Mouse (Mus musculus) midbrain, embryonic 12.5 days (tissue): Measurements from ENCODE around the gene Mkrn1. TPM values are rescaled to one million over a fixed set of nuclear protein-coding genes. Genes with fewer than 3 reads are reported as not detected.
"Not testable (repeated sequence)": the region's sequence is repeated elsewhere in the genome, so short reads cannot be mapped to it uniquely, and the experiment has no call there.

Source experiments
- ATAC-seq: fragments of 200-750 bp; cut with Nextera tagmentation; 2 replicates; pipeline ENCODE4 v1.8.0; 2017; ENCODE audit warnings: low read depth, moderate TSS enrichment, moderate library complexity; ENCODE audit not compliant: low FRiP score
- H3K27ac ChIP-seq: fragments of 300-500 bp; sonication (generic); replicated peaks from 2 replicates; pipeline ENCODE4 v1.5.1; 2016; ENCODE audit warnings: mild to moderate bottlenecking
- H3K27me3 ChIP-seq: fragments of 300-500 bp; sonication (generic); 2 replicates; pipeline ENCODE4 v1.6.1; 2016; ENCODE audit warnings: mild to moderate bottlenecking
- H3K36me3 ChIP-seq: fragments of 300-500 bp; sonication (generic); 2 replicates; pipeline ENCODE4 v1.6.1; 2016
- H3K4me1 ChIP-seq: fragments of 300-500 bp; sonication (generic); 2 replicates; pipeline ENCODE4 v1.6.1; 2016
- H3K4me2 ChIP-seq: fragments of 300-500 bp; sonication (generic); replicated peaks from 2 replicates; pipeline ENCODE4 v1.6.1; 2016; ENCODE audit warnings: mild to moderate bottlenecking, moderate library complexity
- H3K4me3 ChIP-seq: fragments of 300-500 bp; sonication (generic); 2 replicates; pipeline ENCODE4 v1.5.1; 2016; ENCODE audit warnings: mild to moderate bottlenecking
- H3K9ac ChIP-seq: fragments of 300-500 bp; sonication (generic); replicated peaks from 2 replicates; pipeline ENCODE4 v1.6.1; 2016; ENCODE audit warnings: mild to moderate bottlenecking, moderate library complexity
- H3K9me3 ChIP-seq: fragments of 300-500 bp; sonication (generic); 2 replicates; pipeline ENCODE4 v1.6.1; 2016; ENCODE audit warnings: mild to moderate bottlenecking
- WGBS: fragments of 180-500 bp; shearing (Covaris S2); methylation state at CpG from one replicate; pipeline ENCODE4 v1.1.7; 2016; 5-methylcytosine and 5-hydroxymethylcytosine counted together
- polyA plus RNA-seq: library from polyadenylated mRNA; unstranded; fragments of >200 nt; fragmentation: Nextera tagmentation; extraction: Ambion mirVana; gene quantifications from 2 replicates; pipeline ENCODE4 v1.2.1, GENCODE M21; 2016

Mkrn1 gene
- polyA plus RNA-seq, 1 experiment from 2014 or later: 167 TPM

DNA sequence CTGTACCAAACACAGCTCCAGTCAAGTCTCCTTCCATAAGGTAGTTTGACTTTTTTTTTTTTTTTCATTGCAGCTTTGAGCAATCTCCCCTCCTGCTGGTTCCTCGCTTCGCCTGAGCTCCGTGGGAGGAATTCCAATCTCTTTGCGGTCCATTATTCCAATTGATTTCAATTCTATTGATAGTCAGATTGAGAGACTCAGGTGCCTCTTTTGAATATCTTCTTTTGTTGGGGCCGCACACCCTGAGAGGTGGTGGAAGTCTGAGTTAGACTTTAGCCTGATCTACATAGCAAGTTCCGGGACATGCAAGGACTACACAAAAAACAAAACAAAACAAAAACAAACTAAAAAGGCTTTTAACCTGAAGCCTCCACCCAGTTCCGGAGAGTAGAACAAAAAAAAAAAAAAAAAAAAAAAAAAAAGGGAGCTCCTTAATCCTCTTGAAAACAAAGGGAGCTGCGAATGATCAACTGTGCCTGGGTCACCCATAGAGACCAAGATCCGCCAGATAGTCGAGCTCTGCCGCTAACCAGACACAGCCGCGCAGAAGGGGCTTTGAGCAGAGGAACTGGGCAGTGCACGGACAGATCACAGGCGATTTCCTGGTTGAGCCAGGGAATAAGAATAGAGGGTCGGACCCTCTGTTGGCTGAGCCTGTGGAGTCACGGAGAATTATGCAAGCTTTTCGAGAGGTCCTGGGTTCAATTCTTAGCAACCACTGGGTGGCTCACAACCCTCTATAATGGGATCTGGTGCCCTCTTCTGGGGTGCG lies 25.7 kb upstream of the Mkrn1 start:
- H3K9ac ChIP-seq: no peak overlapping the region
- no peaks in the 10 kb centered on the region for H3K36me3 ChIP-seq
- WGBS: 3% methylated on average over 19 of the region's 19 CpGs
- H3K4me1 ChIP-seq: 0 out of 2 replicates have a peak, but pooled peaks cover 3% of the 10 kb centered on the region
- H3K27ac ChIP-seq: no peak overlapping the region
- ATAC-seq: no peak
- no peaks in the 10 kb centered on the region for H3K27me3 ChIP-seq
- no peaks in the 10 kb centered on the region for H3K9me3 ChIP-seq
- peak overlapping the region; percentile 32 for H3K4me2 ChIP-seq
- 0 out of 2 replicates have a peak overlapping the region, but pooled peaks have one; percentile 7 for H3K4me3 ChIP-seq

DNA sequence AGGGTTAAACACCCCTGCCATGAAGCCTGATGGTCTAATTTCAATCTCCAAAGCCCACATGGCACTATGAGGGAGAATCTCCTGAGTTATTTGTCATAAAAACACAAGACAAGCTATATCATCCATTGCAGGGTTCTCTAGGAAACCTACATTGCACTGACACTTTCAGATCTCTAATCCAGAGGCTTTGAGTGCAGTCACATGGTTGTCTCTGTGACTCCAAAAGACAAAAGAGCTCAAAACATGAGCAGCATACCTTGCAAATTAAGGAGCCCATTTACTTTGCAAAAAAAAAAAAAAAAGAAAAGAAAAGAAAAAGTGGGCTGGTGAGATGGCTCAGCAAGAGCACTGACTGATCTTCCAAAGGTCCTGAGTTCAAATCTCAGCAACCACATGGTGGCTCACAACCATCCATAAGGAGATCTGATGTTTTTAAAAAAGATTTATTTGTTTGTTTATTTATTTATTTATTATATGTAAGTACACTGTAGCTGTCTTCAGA lies 22.6 kb upstream of the Mkrn1 start:
- Histone ChIP-seq H3K27ac (no peak overlapping the region), H3K4me2 (no peak overlapping the region), H3K4me1 (0 out of 2 replicates have a peak, but pooled peaks cover 3% of the 10 kb centered on the region), H3K9ac (no peak overlapping the region), H3K27me3 (no peaks in the 10 kb centered on the region), H3K36me3 (no peaks in the 10 kb centered on the region), H3K9me3 (no peaks in the 10 kb centered on the region), H3K4me3 (no peak overlapping the region)
- ATAC-seq: no peak

DNA sequence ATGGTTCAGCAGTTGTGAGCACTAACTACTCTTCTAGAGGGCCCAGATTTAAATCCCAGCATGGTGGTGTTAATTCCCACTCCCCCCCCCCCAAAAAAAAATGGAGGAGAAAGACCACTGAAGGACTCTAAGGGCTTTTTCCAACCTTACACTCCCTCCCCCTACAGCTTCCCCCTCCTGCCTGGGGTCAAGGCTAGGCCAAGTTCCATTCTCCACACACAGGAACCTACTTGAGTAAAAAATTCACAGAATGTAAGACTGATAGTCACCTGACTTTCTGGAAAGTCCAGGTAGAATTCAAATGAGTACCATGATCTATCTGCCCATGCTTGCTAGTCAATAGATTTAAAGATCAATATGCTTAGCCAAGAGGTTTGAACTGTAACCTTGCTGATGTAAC lies 19.9 kb upstream of the Mkrn1 start:
- H3K27ac ChIP-seq: no peak overlapping the region
- ATAC-seq: no peak

DNA sequence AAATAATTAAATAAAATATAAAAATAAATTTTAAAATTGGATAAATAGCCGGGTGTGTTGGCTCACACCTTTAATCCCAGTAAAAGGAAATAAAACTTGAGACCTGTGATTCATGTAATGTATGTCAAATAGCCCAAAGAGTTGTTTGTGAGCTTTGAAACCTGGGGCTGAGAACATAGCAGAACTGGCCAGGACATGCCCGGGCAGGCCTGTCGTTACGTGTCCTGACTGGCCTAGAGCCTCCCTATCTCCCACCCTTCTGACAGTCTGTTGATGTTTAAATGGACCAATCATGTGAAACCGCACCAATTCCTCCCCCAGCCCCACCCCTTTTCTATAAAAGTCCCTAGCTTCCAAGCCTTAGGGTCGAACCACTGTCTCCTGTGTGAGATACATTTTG lies 17.3 kb upstream of the Mkrn1 start:
- WGBS: 92% methylated on average over 6 of the region's 6 CpGs
- not testable (repeated sequence) for ATAC-seq, H3K36me3 ChIP-seq, H3K9ac ChIP-seq, H3K4me1 ChIP-seq, H3K4me3 ChIP-seq, H3K27ac ChIP-seq, H3K4me2 ChIP-seq, H3K27me3 ChIP-seq, H3K9me3 ChIP-seq

More for the DNA sequence above, 19.9 kb upstream of the Mkrn1 start:
- Histone ChIP-seq H3K4me2 (no peak overlapping the region), H3K9ac (no peak overlapping the region), H3K36me3 (no peaks in the 10 kb centered on the region), H3K4me3 (no peak overlapping the region), H3K9me3 (no peaks in the 10 kb centered on the region), H3K4me1 (0 out of 2 replicates have a peak, but pooled peaks cover 5% of the 10 kb centered on the region), H3K27me3 (no peaks in the 10 kb centered on the region)

DNA sequence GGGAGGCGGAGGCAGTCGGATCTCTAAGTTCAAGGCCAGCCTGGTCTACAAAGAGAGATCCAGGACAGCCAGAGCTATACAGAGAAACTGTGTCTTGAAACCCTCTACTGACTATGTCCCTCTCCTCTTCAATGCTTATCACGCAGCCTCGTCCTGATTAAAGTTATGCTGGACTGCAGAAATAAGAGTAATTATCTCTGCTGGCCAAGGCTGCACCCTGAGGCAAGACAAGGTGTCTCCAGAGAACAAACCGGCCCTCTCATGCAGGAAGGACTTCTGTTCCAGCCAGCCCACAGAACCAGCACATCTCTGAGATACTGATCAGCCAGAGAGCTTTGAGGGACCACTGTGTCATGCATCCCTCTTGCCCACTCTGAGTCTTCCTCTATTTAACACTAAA lies 15.6 kb upstream of the Mkrn1 start:
- ATAC-seq: no peak
- H3K9ac ChIP-seq: no peak overlapping the region
- H3K9me3 ChIP-seq: no peaks in the 10 kb centered on the region
- H3K4me1 ChIP-seq: 0 out of 2 replicates have a peak, but pooled peaks cover 8% of the 10 kb centered on the region
- WGBS: 89% methylated on average over 5 of the region's 5 CpGs
- H3K36me3 ChIP-seq: no peaks in the 10 kb centered on the region
- H3K4me2 ChIP-seq: no peak overlapping the region
- no peak overlapping the region for H3K4me3 ChIP-seq
- no peaks in the 10 kb centered on the region for H3K27me3 ChIP-seq
- H3K27ac ChIP-seq: 0 out of 2 replicates have a peak overlapping the region, but pooled peaks have one; percentile 46

DNA sequence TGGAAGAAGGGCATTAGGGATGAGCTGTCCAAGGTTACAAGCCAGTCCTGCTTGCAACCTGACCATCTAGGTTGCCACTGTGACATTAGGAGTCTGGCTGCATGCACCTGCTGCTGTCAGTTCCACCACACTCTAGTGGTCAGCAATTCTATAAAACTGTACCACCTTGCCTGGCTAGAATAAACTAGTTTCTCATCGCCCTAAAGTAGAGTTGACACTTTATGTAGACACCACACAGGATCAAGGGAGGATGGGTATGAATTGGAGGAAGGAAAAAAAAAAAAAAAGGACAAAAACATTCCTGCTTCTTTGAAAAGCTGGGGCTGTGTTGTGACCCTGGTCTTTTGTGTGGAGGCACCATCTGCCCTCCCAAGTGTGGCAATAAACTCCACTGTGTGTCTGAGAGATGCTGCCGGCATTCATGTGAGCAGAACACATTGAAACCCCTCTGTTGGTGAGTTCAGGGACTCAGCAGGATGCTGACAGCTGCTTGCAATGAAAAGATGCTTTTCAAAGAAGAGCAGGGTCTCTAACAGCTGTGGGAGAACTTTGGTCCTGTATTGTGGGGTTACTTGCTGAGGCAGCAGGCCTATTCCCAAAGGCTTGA lies 14.7 kb upstream of the Mkrn1 start:
- 26% methylated on average over 2 of the region's 2 CpGs for WGBS
- Histone ChIP-seq H3K27me3 (no peaks in the 10 kb centered on the region), H3K9me3 (no peaks in the 10 kb centered on the region), H3K4me3 (no peak overlapping the region), H3K36me3 (no peaks in the 10 kb centered on the region), H3K4me2 (no peak overlapping the region), H3K4me1 (0 out of 2 replicates have a peak, but pooled peaks cover 8% of the 10 kb centered on the region), H3K9ac (no peak overlapping the region), H3K27ac (peak overlapping the region; percentile 46; the same call in 1 of the 2 replicates)
- peak; percentile 87 for ATAC-seq

DNA sequence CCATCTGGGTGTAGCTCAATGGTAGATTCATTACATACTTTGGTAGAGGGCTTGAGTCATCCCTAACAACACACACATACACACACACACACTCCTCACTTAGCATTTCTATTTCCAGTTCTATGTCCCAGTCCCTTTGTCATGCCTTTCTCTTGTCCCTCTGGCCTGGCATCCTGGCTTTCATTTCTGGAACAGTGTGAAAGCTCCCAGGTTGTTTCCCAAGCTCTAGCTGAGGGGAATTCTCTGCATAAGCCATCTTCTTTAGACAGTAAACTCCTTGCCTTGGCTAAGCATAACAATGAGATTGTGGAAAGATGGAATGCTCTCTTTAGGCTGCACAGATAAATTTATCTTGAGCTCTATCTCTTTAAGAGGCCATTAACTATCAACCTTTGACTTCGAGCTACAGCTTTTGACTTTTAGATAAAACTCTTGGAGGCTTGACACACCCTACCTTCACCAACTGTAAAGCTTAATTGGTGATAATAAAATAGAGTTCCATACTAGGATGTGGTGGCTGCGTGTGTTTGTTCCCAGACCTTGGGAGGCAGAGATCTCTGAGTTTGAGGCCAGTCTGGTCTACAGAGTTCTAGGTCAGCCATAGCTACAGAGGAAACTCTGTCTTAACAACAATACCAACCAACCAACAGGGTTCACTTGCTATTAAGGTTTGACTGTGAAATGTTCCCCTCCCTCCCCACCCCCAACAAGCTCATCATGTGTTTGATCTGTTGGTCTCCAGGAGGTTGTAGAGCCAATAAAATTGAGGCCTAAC lies 14.0 kb upstream of the Mkrn1 start:
- no peak overlapping the region for H3K4me3 ChIP-seq
- ATAC-seq: no peak
- H3K36me3 ChIP-seq: no peaks in the 10 kb centered on the region
- 0 out of 2 replicates have a peak, but pooled peaks cover 8% of the 10 kb centered on the region for H3K4me1 ChIP-seq
- 93% methylated on average over 2 of the region's 2 CpGs for WGBS
- no peak overlapping the region for H3K4me2 ChIP-seq
- H3K9me3 ChIP-seq: no peaks in the 10 kb centered on the region
- H3K27me3 ChIP-seq: no peaks in the 10 kb centered on the region
- no peak overlapping the region for H3K9ac ChIP-seq
- H3K27ac ChIP-seq: peak overlapping the region; percentile 21; the same call in 1 of the 2 replicates

DNA sequence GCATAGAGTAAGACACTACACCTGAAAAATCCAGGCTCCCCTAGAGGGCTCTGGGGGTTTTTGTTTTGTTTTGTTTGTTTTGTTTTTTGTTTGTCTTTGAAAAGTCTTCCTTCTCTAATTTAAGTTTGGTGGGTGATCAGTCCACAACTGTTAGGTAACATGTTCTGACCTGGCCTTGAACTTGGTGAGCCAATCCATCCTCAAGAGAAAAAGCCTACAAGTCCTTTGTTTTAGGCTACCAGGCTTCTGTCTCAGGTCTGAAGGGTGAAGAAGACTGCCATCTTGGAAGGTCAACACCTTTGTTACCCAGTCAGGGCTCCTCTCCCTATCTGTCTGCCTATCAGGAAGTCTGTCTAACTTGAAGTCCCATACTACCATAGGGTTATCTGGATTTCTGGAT lies 13.4 kb upstream of the Mkrn1 start:
- no peaks in the 10 kb centered on the region for H3K9me3 ChIP-seq

DNA sequence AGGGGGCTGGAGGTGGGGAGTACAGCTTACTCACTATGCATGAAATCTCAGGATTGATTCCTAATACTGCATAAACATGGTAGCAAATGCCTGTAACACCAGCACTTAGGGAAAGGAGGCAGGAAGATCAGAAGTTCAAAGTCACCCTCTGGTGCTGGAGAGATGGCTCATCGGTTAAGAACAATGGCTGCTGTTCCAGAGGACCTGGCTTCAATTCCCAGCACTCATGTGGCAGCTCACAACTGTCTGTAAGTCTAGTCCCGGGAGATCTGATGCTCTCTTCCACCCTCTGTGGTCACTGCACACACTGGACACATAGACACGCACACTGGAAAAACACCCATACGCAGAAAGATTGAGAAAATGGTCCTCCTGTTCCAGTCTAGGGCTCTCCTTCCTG lies 12.9 kb upstream of the Mkrn1 start:
- Histone ChIP-seq H3K27ac (no peak overlapping the region), H3K36me3 (no peaks in the 10 kb centered on the region), H3K27me3 (no peaks in the 10 kb centered on the region), H3K4me3 (no peak overlapping the region), H3K9ac (no peak overlapping the region), H3K9me3 (no peaks in the 10 kb centered on the region), H3K4me2 (no peak overlapping the region), H3K4me1 (0 out of 2 replicates have a peak, but pooled peaks cover 8% of the 10 kb centered on the region)
- 88% methylated on average over 4 of the region's 4 CpGs for WGBS
- no peak for ATAC-seq

More for the DNA sequence above, 13.4 kb upstream of the Mkrn1 start:
- Histone ChIP-seq H3K9ac (no peak overlapping the region), H3K27ac (no peak overlapping the region), H3K27me3 (no peaks in the 10 kb centered on the region), H3K4me3 (no peak overlapping the region), H3K4me2 (no peak overlapping the region), H3K4me1 (0 out of 2 replicates have a peak, but pooled peaks cover 8% of the 10 kb centered on the region), H3K36me3 (no peaks in the 10 kb centered on the region)
- ATAC-seq: no peak

DNA sequence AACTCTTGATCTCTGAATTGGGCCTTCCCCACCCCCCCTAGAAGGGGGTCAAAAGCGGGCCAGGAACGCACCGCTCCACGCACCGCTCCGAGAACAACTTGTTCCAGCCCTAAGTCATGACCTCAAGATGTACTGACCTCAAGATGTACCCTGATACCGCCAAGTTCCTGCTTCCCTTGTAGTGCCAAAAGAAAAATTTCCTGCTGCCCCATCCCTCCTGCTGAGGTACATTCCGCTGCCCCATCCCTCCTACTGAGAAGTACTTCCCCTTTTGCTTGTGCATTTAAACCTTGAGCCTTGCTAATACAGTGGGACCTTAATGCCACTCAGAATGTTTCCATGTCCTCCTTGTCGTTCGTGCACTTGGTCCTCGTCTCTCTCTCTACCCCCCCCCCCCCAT lies 10.5 kb upstream of the Mkrn1 start:
- no peak overlapping the region for H3K9ac ChIP-seq
- H3K4me2 ChIP-seq: no peak overlapping the region
- no peaks in the 10 kb centered on the region for H3K36me3 ChIP-seq
- H3K27me3 ChIP-seq: no peaks in the 10 kb centered on the region
- no peak overlapping the region for H3K4me3 ChIP-seq
- H3K27ac ChIP-seq: no peak overlapping the region
- H3K4me1 ChIP-seq: 0 out of 2 replicates have a peak, but pooled peaks cover 3% of the 10 kb centered on the region
- no peak for ATAC-seq
- no peaks in the 10 kb centered on the region for H3K9me3 ChIP-seq
- 78% methylated on average over 11 of the region's 11 CpGs for WGBS

DNA sequence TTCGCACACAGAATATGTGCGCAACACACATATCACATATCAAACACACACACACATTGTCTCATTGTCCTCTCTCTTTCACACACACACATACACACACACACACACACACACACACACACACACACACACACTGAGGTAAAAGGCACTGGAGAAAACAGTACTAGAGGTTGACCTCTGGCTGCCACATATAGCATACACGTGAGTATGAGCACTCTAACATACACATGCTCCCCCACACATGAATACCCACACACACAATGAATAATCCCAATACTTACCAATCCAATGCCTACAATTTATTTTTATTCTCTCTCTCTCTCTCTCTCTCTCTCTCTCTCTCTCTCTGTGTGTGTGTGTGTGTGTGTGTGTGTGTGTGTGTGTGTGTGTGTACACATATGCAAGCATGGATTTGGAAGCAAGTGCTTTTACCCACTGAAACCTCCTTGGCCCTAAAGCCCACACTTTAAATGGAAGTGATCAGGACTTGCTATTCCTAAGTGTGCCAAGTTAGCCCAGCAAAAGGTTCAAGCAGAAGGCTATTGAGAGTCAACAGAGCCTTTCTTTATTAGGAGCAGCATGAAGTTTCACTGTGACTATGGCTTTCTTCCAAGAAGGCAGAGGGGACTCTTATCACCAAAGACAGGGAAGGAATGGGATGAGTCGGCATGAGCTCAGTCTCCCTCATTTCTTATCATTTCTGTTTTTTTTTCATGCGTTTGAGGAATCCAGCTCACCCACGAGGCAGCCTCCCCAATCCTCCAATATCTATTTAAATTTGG lies 8.9 kb upstream of the Mkrn1 start:
- Histone ChIP-seq H3K4me1 (no peaks in the 10 kb centered on the region), H3K4me2 (no peak overlapping the region), H3K9me3 (no peaks in the 10 kb centered on the region), H3K4me3 (no peak overlapping the region), H3K9ac (no peak overlapping the region), H3K27me3 (no peaks in the 10 kb centered on the region), H3K36me3 (no peaks in the 10 kb centered on the region), H3K27ac (no peak overlapping the region)
- ATAC-seq: no peak
- WGBS: 82% methylated on average over 6 of the region's 6 CpGs
